Mouse (Mus musculus) G1E-ER4 (cell line): Measurements from ENCODE around the gene Vmn1r159. TPM values are rescaled to one million over a fixed set of nuclear protein-coding genes. Genes with fewer than 3 reads are reported as not detected.
"Not testable (repeated sequence)": the region's sequence is repeated elsewhere in the genome, so short reads cannot be mapped to it uniquely, and the experiment has no call there.

ENCODE experiments used
- GATA1 ChIP-seq: IDR thresholded peaks from one replicate; pipeline ENCODE4 v1.8.0; 2012; ENCODE audit warnings: low read length, inconsistent platforms
- polyA plus RNA-seq: library from polyadenylated mRNA; stranded (reverse); fragments of >175 nt; gene quantifications from 2 replicates; pipeline ENCODE4 v1.2.3, GENCODE M21; 2012

Gene Vmn1r159
- polyA plus RNA-seq = not detected in 2 replicates

- not testable (repeated sequence) for TF ChIP-seq GATA1
Measured at GRCm38 (mm10) chr7:22843505-22843904, at the start of gene Vmn1r159. Gene Vmn1r159 (minus strand): TSS chr7:22843605.

- TF ChIP-seq GATA1 = not testable (repeated sequence)
Measured at GRCm38 (mm10) chr7:22870924-22871323, 27.5 kb upstream of the Vmn1r159 start, which contains the start of gene Vmn1r160. Gene Vmn1r160 (plus strand): TSS chr7:22871224.

Other genes with a start within 250 kb of the Vmn1r159 start
- gene Vmn1r155, start 185.6 kb downstream of the Vmn1r159 start, polyA plus RNA-seq = not detected in 2 replicates
- not detected in 2 replicates for gene Gm8693, start 151.3 kb downstream of the Vmn1r159 start, polyA plus RNA-seq
- gene Gm4567, start 123.9 kb downstream of the Vmn1r159 start, polyA plus RNA-seq = not detected in 2 replicates
- gene Vmn1r157, start 81.9 kb downstream of the Vmn1r159 start, polyA plus RNA-seq = not detected in 2 replicates
- gene Vmn1r158, start 52.8 kb downstream of the Vmn1r159 start, polyA plus RNA-seq = not detected in 2 replicates
- gene Vmn1r160, start 27.6 kb upstream of the Vmn1r159 start, polyA plus RNA-seq = not detected in 2 replicates
- not detected in 2 replicates for gene Gm4214, start 141.1 kb upstream of the Vmn1r159 start, polyA plus RNA-seq
- not detected in 2 replicates for gene Gm4216, start 176.3 kb upstream of the Vmn1r159 start, polyA plus RNA-seq
- gene Vmn1r163, start 211.9 kb upstream of the Vmn1r159 start, polyA plus RNA-seq = not detected in 2 replicates
- gene Gm8720, start 223.9 kb upstream of the Vmn1r159 start, polyA plus RNA-seq = not detected in 2 replicates